Mouse (Mus musculus) MEL (cell line): ENCODE results near the gene Ube3b. TPM values are rescaled to one million over a fixed set of nuclear protein-coding genes. Genes with fewer than 3 reads are reported as not detected.

Experiments used
- DNase-seq: peaks from one replicate; pipeline ENCODE4 v3.0.0; 2011; ENCODE audit warnings: low read depth, low spot score
- H3K27ac ChIP-seq: 2 replicates; pipeline ENCODE4 v1.5.1; 2012; ENCODE audit warnings: low read depth, mild to moderate bottlenecking, control low read depth, low read length, moderate library complexity; ENCODE audit not compliant: control insufficient read depth
- H3K27me3 ChIP-seq, 2 experiments: fragments of 150-350 bp in 1 of 2; sonication (generic) in 1 of 2; 2 replicates each; pipeline ENCODE4 v1.6.1; 2012; ENCODE audit warnings: low read length in 2 of 2, mild to moderate bottlenecking in 2 of 2, improper control_type of control experiment in 1 of 2, moderate library complexity in 1 of 2; ENCODE audit not compliant: insufficient read depth in 2 of 2, control insufficient read depth in 1 of 2
- H3K36me3 ChIP-seq, 2 experiments: 2 replicates each; pipeline ENCODE4 v1.6.1; 2012 to 2014; ENCODE audit warnings: low read length in 2 of 2, improper control_type of control experiment in 1 of 2, inconsistent platforms in 1 of 2, mild to moderate bottlenecking in 1 of 2; ENCODE audit not compliant: insufficient read depth in 2 of 2, control insufficient read depth in 1 of 2
- H3K4me1 ChIP-seq, 2 experiments: fragments of 150-350 bp in 1 of 2; sonication (generic) in 1 of 2; 2 replicates each; pipeline ENCODE4 v1.6.1; 2012; ENCODE audit warnings: low read length in 2 of 2, improper control_type of control experiment in 1 of 2, mild to moderate bottlenecking in 1 of 2; ENCODE audit not compliant: insufficient read depth in 2 of 2, control insufficient read depth in 1 of 2
- H3K4me3 ChIP-seq, 2 experiments: fragments of 150-350 bp in 1 of 2; sonication (generic) in 1 of 2; 2 replicates each; pipeline ENCODE4 v1.5.1; 2012; ENCODE audit warnings: low read depth in 2 of 2, low read length in 2 of 2, mild to moderate bottlenecking in 2 of 2, moderate library complexity in 2 of 2, control low read depth in 1 of 2, improper control_type of control experiment in 1 of 2; ENCODE audit not compliant: control insufficient read depth in 1 of 2, insufficient read depth in 1 of 2
- H3K79me2 ChIP-seq: 2 replicates; pipeline ENCODE4 v1.6.1; 2012; ENCODE audit warnings: mild to moderate bottlenecking, low read length, moderate library complexity; ENCODE audit not compliant: control insufficient read depth, poor library complexity, insufficient read depth
- H3K9ac ChIP-seq: 2 replicates; pipeline ENCODE4 v1.6.1; 2012; ENCODE audit warnings: low read depth, mild to moderate bottlenecking, control low read depth, low read length, moderate library complexity; ENCODE audit not compliant: control insufficient read depth, poor library complexity, severe bottlenecking
- H3K9me3 ChIP-seq: fragments of 150-350 bp; sonication (generic); replicated peaks from 2 replicates; pipeline ENCODE4 v1.6.1; 2012; ENCODE audit warnings: mild to moderate bottlenecking, low read length, improper control_type of control experiment, moderate library complexity; ENCODE audit not compliant: insufficient read depth
- BHLHE40 ChIP-seq: IDR thresholded peaks from 2 replicates; pipeline ENCODE4 v1.6.1; 2012; ENCODE audit warnings: low read depth, mild to moderate bottlenecking, inconsistent platforms, low read length, improper control_type of control experiment, borderline replicate concordance
- CHD1 ChIP-seq: IDR thresholded peaks from 2 replicates; pipeline ENCODE4 v1.6.1; 2012; ENCODE audit warnings: low read depth, mild to moderate bottlenecking, inconsistent platforms, low read length, improper control_type of control experiment
- CHD2 ChIP-seq: IDR thresholded peaks from 2 replicates; pipeline ENCODE4 v1.6.1; 2011; ENCODE audit warnings: low read length, improper control_type of control experiment
- CTCF ChIP-seq, 3 experiments: IDR thresholded peaks in 2 of 3; conservative IDR thresholded peaks in 1 of 3; 2 replicates each; pipeline ENCODE4 v1.5.1; 2011 to 2012; ENCODE audit warnings: low read length in 3 of 3, low read depth in 2 of 3, mild to moderate bottlenecking in 2 of 3, improper control_type of control experiment in 1 of 3, inconsistent platforms in 1 of 3, mixed read lengths in 1 of 3, moderate library complexity in 1 of 3; ENCODE audit not compliant: control insufficient read depth in 1 of 3, insufficient read depth in 1 of 3, poor library complexity in 1 of 3, severe bottlenecking in 1 of 3
- E2F4 ChIP-seq: IDR thresholded peaks from 2 replicates; pipeline ENCODE4 v1.6.1; 2011; ENCODE audit warnings: low read depth, low read length, improper control_type of control experiment, borderline replicate concordance
- HCFC1 ChIP-seq: IDR thresholded peaks from 2 replicates; pipeline ENCODE4 v1.6.1; 2012; ENCODE audit warnings: low read depth, mild to moderate bottlenecking, inconsistent platforms, low read length, improper control_type of control experiment, moderate library complexity
- JUND ChIP-seq: IDR thresholded peaks from 2 replicates; pipeline ENCODE4 v1.6.1; 2011; ENCODE audit warnings: low read depth, mild to moderate bottlenecking, improper control_type of control experiment, low read length
- MAZ ChIP-seq: IDR thresholded peaks from 2 replicates; pipeline ENCODE4 v1.6.1; 2012; ENCODE audit warnings: low read depth, mild to moderate bottlenecking, inconsistent platforms, low read length, improper control_type of control experiment
- MEF2A ChIP-seq: IDR thresholded peaks from 2 replicates; pipeline ENCODE4 v1.6.1; 2014; ENCODE audit warnings: low read depth, mild to moderate bottlenecking, inconsistent platforms, low read length, improper control_type of control experiment; ENCODE audit not compliant: poor library complexity, insufficient replicate concordance, severe bottlenecking; ENCODE audit errors: extremely low read depth
- MXI1 ChIP-seq: IDR thresholded peaks from 2 replicates; pipeline ENCODE4 v1.6.1; 2011; ENCODE audit warnings: mild to moderate bottlenecking, low read depth, low read length, improper control_type of control experiment
- MYB ChIP-seq: IDR thresholded peaks from 2 replicates; pipeline ENCODE4 v1.6.1; 2011; ENCODE audit warnings: mild to moderate bottlenecking, low read depth, low read length, improper control_type of control experiment
- MYC ChIP-seq: IDR thresholded peaks from 2 replicates; pipeline ENCODE4 v1.6.1; 2011; ENCODE audit warnings: low read depth, mild to moderate bottlenecking, low read length, improper control_type of control experiment, moderate library complexity
- NRF1 ChIP-seq: IDR thresholded peaks from 2 replicates; pipeline ENCODE4 v1.6.1; 2014; ENCODE audit warnings: low read depth, mild to moderate bottlenecking, inconsistent platforms, low read length, improper control_type of control experiment, moderate library complexity; ENCODE audit not compliant: poor library complexity, insufficient read depth, severe bottlenecking
- POLR2AphosphoS2 ChIP-seq: IDR thresholded peaks from 2 replicates; pipeline ENCODE4 v1.6.1; 2011; ENCODE audit warnings: low read length, improper control_type of control experiment
- POLR2AphosphoS5 ChIP-seq: IDR thresholded peaks from 2 replicates; pipeline ENCODE4 v1.6.1; 2012; ENCODE audit warnings: low read depth, borderline replicate concordance, mild to moderate bottlenecking, inconsistent platforms, low read length, moderate library complexity, mixed read lengths
- RAD21 ChIP-seq: IDR thresholded peaks from 2 replicates; pipeline ENCODE4 v1.6.1; 2011; ENCODE audit warnings: mild to moderate bottlenecking, low read depth, low read length, improper control_type of control experiment
- SIN3A ChIP-seq: IDR thresholded peaks from 2 replicates; pipeline ENCODE4 v1.6.1; 2012; ENCODE audit warnings: low read length, improper control_type of control experiment, inconsistent platforms
- SMC3 ChIP-seq: IDR thresholded peaks from 2 replicates; pipeline ENCODE4 v1.6.1; 2011; ENCODE audit warnings: low read depth, low read length, improper control_type of control experiment
- UBTF ChIP-seq: IDR thresholded peaks from 2 replicates; pipeline ENCODE4 v1.6.1; 2012; ENCODE audit warnings: low read depth, mild to moderate bottlenecking, inconsistent platforms, low read length, improper control_type of control experiment, moderate library complexity, borderline replicate concordance; ENCODE audit not compliant: insufficient read depth
- USF1 ChIP-seq: IDR thresholded peaks from 2 replicates; pipeline ENCODE4 v1.6.1; 2014; ENCODE audit warnings: low read depth, mild to moderate bottlenecking, inconsistent platforms, low read length, improper control_type of control experiment, moderate library complexity
- ZC3H11A ChIP-seq: IDR thresholded peaks from 2 replicates; pipeline ENCODE4 v1.6.1; 2012; ENCODE audit warnings: low read depth, mild to moderate bottlenecking, inconsistent platforms, low read length, improper control_type of control experiment
- ZMIZ1 ChIP-seq: IDR thresholded peaks from 2 replicates; pipeline ENCODE4 v1.6.1; 2012; ENCODE audit warnings: low read depth, mild to moderate bottlenecking, inconsistent platforms, low read length, improper control_type of control experiment, moderate library complexity
- ZNF384 ChIP-seq: IDR thresholded peaks from 2 replicates; pipeline ENCODE4 v1.6.1; 2012; ENCODE audit warnings: low read depth, mild to moderate bottlenecking, inconsistent platforms, low read length, improper control_type of control experiment
- polyA plus RNA-seq, 2 experiments: library from polyadenylated mRNA; stranded (reverse) in 1 of 2; unstranded in 1 of 2; fragments of >175 nt in 1 of 2; fragments of >200 nt in 1 of 2; gene quantifications; 2 replicates each; pipeline versions ENCODE4 v1.2.1 to v1.2.4; 2012; ENCODE audit warnings: low replicate concordance in 2 of 2, low read depth in 1 of 2; ENCODE audit not compliant: insufficient read length in 2 of 2, insufficient read depth in 1 of 2, missing spikeins in 1 of 2
- total RNA-seq: library from RNA; depleted of rRNA; stranded (reverse); fragments of 300-350 nt; gene quantifications from 2 replicates; pipeline ENCODE4 v1.2.3, GENCODE M21; 2012

Gene Ube3b
- total and polyA plus RNA-seq, 3 experiments, result 21.8 to 150 (median 45.4) TPM

DNA sequence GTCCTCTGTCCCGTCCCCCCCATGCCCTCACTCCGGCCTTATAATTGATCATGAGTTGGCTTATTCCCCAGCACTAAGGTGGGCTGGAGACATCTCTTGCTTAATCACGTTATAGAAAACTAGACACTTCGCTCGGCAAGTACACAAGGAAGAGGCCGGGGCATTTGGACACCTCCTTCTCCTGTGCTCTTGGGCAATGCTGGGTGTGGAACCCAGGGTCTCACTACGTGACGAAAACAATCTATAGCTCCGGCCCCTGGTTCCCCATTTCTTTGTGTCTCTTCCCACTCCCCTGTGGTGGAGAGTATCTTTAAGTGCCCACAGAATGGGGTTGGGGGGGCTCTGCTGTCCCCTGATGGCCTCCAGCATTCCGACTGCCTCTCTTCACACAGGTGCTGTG, 33.4 kb upstream of the Ube3b start:
- Histone ChIP-seq H3K9me3 (no peaks in the 10 kb centered on the region), H3K36me3 (no peaks in the 10 kb centered on the region), H3K27ac (no peak overlapping the region), H3K27me3 (no peaks in the 10 kb centered on the region), H3K79me2 (no peaks in the 10 kb centered on the region), H3K9ac (no peak overlapping the region)
- DNase-seq, result no peak
- TF ChIP-seq SMC3 (no peak), MYB (no peak), E2F4 (no peak)
- TF ChIP-seq, all 39 proteins: peak for 0
- Histone ChIP-seq H3K4me1 (0 out of 4 replicates have a peak, but pooled peaks cover 0 to 6% of the 10 kb centered on the region in 2 experiments), H3K4me3 (no peak overlapping the region)

GRCm38 (mm10) chr5:114351490-114351889, 28.9 kb upstream of the Ube3b start:
- no peaks in the 10 kb centered on the region for H3K4me1 ChIP-seq
- peak; percentile 38 to 65 (median 56); a peak in 5 of 6 replicates for TF ChIP-seq CTCF (IDR thresholded peaks at IDR 0.05 in 2 of 3, conservative IDR thresholded peaks at IDR 0.05 in 1 of 3; ENCODE audit: control insufficient read depth in 1 of 3, insufficient read depth in 1 of 3, low read depth in 2 of 3, low read length in 3 of 3, poor library complexity in 1 of 3, severe bottlenecking in 1 of 3)
- peak; percentile 48 for TF ChIP-seq RAD21
- peak; percentile 60 for TF ChIP-seq SMC3
- TF ChIP-seq UBTF, result no peak
- peak; percentile 29; the same call in 1 of the 2 replicates for TF ChIP-seq ZC3H11A
- TF ChIP-seq, all 39 proteins: peak for 4
- no peaks in the 10 kb centered on the region for H3K27me3 ChIP-seq
- H3K4me3 ChIP-seq, result no peak overlapping the region
- no peaks in the 10 kb centered on the region for H3K9me3 ChIP-seq
- no peaks in the 10 kb centered on the region for H3K79me2 ChIP-seq
- no peak overlapping the region for H3K27ac ChIP-seq
- DNase-seq, result peak; percentile 50
- no peaks in the 10 kb centered on the region for H3K36me3 ChIP-seq
- no peak overlapping the region for H3K9ac ChIP-seq

DNA sequence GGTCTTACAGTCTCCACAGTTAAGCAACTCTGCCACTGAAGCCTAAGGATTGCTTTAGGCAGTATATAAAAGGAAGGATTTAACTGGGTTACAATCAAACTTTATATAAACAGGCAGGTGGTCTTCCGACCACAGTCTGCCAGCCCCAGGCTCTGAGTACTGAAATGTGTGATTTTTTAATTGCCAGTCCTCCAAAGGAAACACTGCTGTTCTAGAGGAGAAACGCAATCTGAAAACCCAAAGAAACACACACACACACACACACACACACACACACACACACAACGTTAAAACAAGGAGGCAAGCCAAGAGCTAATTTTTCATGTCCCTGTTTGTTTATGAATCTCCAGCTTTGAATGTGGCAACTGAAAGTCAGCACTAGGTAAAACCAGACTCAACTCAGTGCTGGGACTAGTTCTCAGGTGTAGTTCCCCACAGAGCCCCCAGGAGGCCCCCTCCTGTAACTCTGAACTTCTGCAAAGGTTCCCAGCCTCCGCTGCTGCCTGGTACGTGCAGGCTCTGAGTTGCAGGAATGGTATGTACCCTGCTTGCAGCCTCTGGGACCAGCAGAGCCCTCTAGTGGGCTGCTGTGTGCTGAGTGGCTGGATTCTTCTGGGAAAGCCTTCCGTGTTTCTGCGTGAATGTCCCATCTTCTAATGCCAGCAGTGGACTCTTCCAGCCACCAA, 24.0 kb upstream of the Ube3b start:
- no peaks in the 10 kb centered on the region for H3K9me3 ChIP-seq
- no peaks in the 10 kb centered on the region for H3K36me3 ChIP-seq
- H3K79me2 ChIP-seq, result no peaks in the 10 kb centered on the region
- DNase-seq, result peak; percentile 76
- H3K27ac ChIP-seq, result no peak overlapping the region
- no peak for TF ChIP-seq JUND
- TF ChIP-seq POLR2AphosphoS5, result no peak
- no peak for TF ChIP-seq E2F4
- TF ChIP-seq ZC3H11A, result peak; percentile 63
- no peak for TF ChIP-seq USF1
- peak; percentile 54 for TF ChIP-seq RAD21
- no peak for TF ChIP-seq MYC
- no peak for TF ChIP-seq NRF1
- no peak for TF ChIP-seq CHD1
- TF ChIP-seq CHD2, result no peak
- no peak for TF ChIP-seq MXI1
- TF ChIP-seq POLR2AphosphoS2, result no peak
- TF ChIP-seq ZNF384, result no peak
- TF ChIP-seq SMC3, result peak; percentile 79
- no peak for TF ChIP-seq MEF2A
- no peak for TF ChIP-seq HCFC1
- no peak for TF ChIP-seq SIN3A
- TF ChIP-seq MAZ, result no peak
- TF ChIP-seq BHLHE40, result no peak
- no peak for TF ChIP-seq ZMIZ1
- peak; percentile 47 to 72 (median 54) for TF ChIP-seq CTCF (IDR thresholded peaks at IDR 0.05 in 2 of 3, conservative IDR thresholded peaks at IDR 0.05 in 1 of 3; ENCODE audit: control insufficient read depth in 1 of 3, insufficient read depth in 1 of 3, low read depth in 2 of 3, low read length in 3 of 3, poor library complexity in 1 of 3, severe bottlenecking in 1 of 3)
- TF ChIP-seq, all 39 proteins: peak for 4
- H3K27me3 ChIP-seq, result no peaks in the 10 kb centered on the region
- H3K9ac ChIP-seq, result no peak overlapping the region
- H3K4me3 ChIP-seq, result no peak overlapping the region
- no peaks in the 10 kb centered on the region for H3K4me1 ChIP-seq
